ENCODE assay signal across 25 mouse cellular contexts in the genomic region with DNA sequence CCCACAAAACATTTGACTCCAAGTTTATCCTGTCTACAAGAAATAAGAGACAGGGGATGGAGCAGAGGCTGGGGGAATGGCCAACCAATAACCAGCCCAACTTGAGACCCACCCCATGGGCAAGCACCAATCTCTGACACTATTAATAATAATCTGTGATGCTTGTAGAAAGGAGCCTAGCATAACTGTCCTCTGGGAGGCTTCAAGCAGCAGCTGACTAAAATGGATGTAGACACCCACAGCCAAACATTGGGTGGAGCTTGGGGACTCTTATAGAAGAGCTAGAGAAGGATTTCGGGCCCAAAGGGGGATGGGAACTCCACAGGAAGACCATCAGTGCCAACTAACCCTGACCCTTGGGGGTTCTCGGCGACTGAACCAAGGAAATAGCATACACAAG.
DNase-seq lines count a peak whose midpoint lies in the region; ATAC-seq and TF ChIP-seq lines count a peak whose summit lies in the region.
"Had no signal": no experiment of that assay in that cellular context is flagged by ENCODE, and none has a peak within 500 bp of the region (broad histone marks: within the 10 kb centered on the region; RNA-seq: fewer than 3 reads in every experiment).

No protein-coding gene starts in this region.

- peak; percentile 58 for ATAC-seq in lung, postnatal 0 days
- ATAC-seq: CD4-positive, CD25-positive, alpha-beta regulatory T cell, adult 4 months; forebrain, embryonic 13.5 days; forebrain, embryonic 16.5 days; hindbrain, postnatal 0 days; inflammation-experienced regulatory T-cells, adult 6 months had no signal

- peak; percentile 83 for DNase-seq in heart, adult 11 months
- DNase-seq in heart, adult 18-20 months, result no peak
- DNase-seq in lung, postnatal 0 days (ENCODE audit: low spot score), result peak; percentile 64
- DNase-seq in lung, adult 2 months, result no peak
- DNase-seq in lung, postnatal 25 days (ENCODE audit: low spot score), result peak; percentile 12
- DNase-seq in lung, postnatal 36 days, result peak; percentile 15
- DNase-seq: cerebellum, adult 11 months; cerebellum, adult 2 months; cerebellum, adult 9-11 months; cerebellum, postnatal 25 days; embryo, embryonic 11 days; gastrocnemius, postnatal 10 days; heart, postnatal 4 days had no signal

- TF ChIP-seq EP300 in lung, postnatal 0 days (IDR thresholded peaks at IDR 0.05), result no peak

- WGBS in lung, postnatal 0 days, result 62% methylated on average over 3 of the region's 3 CpGs
- 71% methylated on average over 3 of the region's 3 CpGs for WGBS in lung, adult 2 months

- H3K9me3 ChIP-seq in lung, postnatal 0 days (ENCODE audit: low read length), result no peaks in the 10 kb centered on the region

- H3K9ac ChIP-seq in lung, postnatal 0 days (replicated peaks; ENCODE audit: low read depth), result no peak overlapping the region
- H3K9ac ChIP-seq: embryonic facial prominence, embryonic 13.5 days; forebrain, embryonic 13.5 days; heart, embryonic 13.5 days; hindbrain, embryonic 14.5 days had no signal

- no peak for TF ChIP-seq CTCF in lung, postnatal 0 days (IDR thresholded peaks at IDR 0.05)
- TF ChIP-seq CTCF in lung, adult 2 months (IDR thresholded peaks at IDR 0.05; ENCODE audit: insufficient read depth, low read length), result no peak

- no peak overlapping the region for H3K4me3 ChIP-seq in lung, postnatal 0 days (ENCODE audit: low read depth, low read length)
- no peak overlapping the region for H3K4me3 ChIP-seq in lung, adult 2 months (replicated peaks; ENCODE audit: extremely low read depth, low read depth, low read length)
- H3K4me3 ChIP-seq: embryonic facial prominence, embryonic 10.5 days; embryonic facial prominence, embryonic 13.5 days; erythroblast, embryonic 14.5 days; forebrain, embryonic 13.5 days; heart, adult 2 months; heart, embryonic 10.5 days; heart, embryonic 13.5 days had no signal

- TF ChIP-seq POLR2A in lung, adult 2 months (IDR thresholded peaks at IDR 0.05; ENCODE audit: borderline replicate concordance, extremely low read depth, low read depth, low read length), result no peak

- no peaks in the 10 kb centered on the region for H3K4me1 ChIP-seq in lung, postnatal 0 days (ENCODE audit: insufficient read depth, low read depth, low read length)
- no peaks in the 10 kb centered on the region; the same call in 1 of the 2 replicates for H3K4me1 ChIP-seq in lung, adult 2 months (ENCODE audit: control insufficient read depth, insufficient read depth, low read length)
- H3K4me1 ChIP-seq: embryonic facial prominence, embryonic 10.5 days; embryonic facial prominence, embryonic 13.5 days; forebrain, embryonic 13.5 days; heart, embryonic 10.5 days; heart, embryonic 13.5 days had no signal

- no peaks in the 10 kb centered on the region for H3K27me3 ChIP-seq in lung, postnatal 0 days (replicated peaks; ENCODE audit: insufficient read depth, low read length)
- H3K27me3 ChIP-seq: embryonic facial prominence, embryonic 13.5 days; forebrain, embryonic 13.5 days; heart, embryonic 13.5 days had no signal

- H3K36me3 ChIP-seq in lung, postnatal 0 days (ENCODE audit: insufficient read depth, low read length), result no peaks in the 10 kb centered on the region
- H3K36me3 ChIP-seq: embryonic facial prominence, embryonic 10.5 days; embryonic facial prominence, embryonic 13.5 days; heart, embryonic 13.5 days had no signal

- H3K4me2 ChIP-seq in lung, postnatal 0 days (replicated peaks; ENCODE audit: low read depth, low read length), result no peak overlapping the region
- H3K4me2 ChIP-seq: embryonic facial prominence, embryonic 13.5 days; forebrain, embryonic 13.5 days; heart, embryonic 13.5 days; hindbrain, embryonic 14.5 days had no signal

- peak overlapping the region; percentile 49; the same call in 1 of the 2 replicates for H3K27ac ChIP-seq in lung, postnatal 0 days (ENCODE audit: low read length)
- H3K27ac ChIP-seq: embryonic facial prominence, embryonic 10.5 days; embryonic facial prominence, embryonic 13.5 days; forebrain, embryonic 13.5 days; heart, adult 2 months; heart, embryonic 10.5 days; heart, embryonic 13.5 days; hindbrain, embryonic 14.5 days; hindbrain, postnatal 0 days had no signal

Comparison
In these comparisons a context has a peak if more than half of its experiments do, and no peak if none do; other contexts are left out.
1. DNase-seq: peak in heart, adult 11 months (single experiment), lung, postnatal 0 days (single experiment), lung, postnatal 25 days (single experiment) and lung, postnatal 36 days (single experiment); none in heart, adult 18-20 months (0 of 2) and lung, adult 2 months (single experiment).